Mouse (Mus musculus): ENCODE measurements at regions not wholly inside any gene's neighbourhood (a gene's known extent, or its start where the extent isn't known, plus 50 kb on each side); places are given as distances from the start of the nearest gene placed in this dataset.
"Not testable (repeated sequence)": the region's sequence is repeated elsewhere in the genome, so short reads cannot be mapped to it uniquely, and the experiment has no call there.

DNA sequence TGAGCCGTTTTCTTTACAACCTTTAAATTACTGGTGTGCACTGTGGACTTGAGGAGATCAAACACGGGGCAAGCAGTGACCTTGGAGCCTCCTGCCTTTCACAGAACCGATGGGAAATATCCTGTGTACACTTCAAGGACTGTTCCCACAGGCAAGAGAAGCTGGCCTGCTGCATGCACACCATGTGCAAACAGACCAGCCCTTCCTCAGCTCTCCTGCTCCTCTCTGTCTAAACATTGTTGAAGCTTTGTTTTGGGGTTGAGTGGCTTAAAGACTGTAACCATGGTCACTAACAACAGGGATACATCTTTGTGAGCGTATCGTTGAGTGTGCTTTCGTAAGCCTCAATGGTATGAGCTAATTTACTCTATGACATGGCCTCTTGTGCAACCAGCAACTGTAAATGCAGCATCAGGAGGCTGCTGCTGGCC is 50.2 kb upstream of the Agps start:
- DNase-seq: no peak

DNA sequence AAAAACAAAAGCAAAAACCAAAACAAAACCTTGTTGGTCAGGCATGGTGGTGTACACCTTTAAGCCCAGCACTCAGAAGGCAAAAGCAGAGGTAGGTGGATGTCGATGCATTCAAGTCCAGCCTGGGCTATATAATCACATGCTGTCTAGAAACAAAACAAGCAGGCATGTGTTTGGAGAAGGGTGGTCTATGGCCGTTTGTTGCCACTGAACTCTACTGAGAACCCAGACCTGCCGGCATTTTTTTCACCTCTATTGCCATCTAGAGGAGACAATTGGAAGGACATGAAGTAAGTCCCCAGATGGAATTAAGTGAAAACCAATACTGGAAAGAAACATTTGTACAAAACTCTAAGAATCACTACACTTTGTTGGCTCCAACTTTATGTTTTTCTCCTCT is 50.9 kb upstream of the Agps start:
- peak; percentile 19 to 37 for DNase-seq

DNA sequence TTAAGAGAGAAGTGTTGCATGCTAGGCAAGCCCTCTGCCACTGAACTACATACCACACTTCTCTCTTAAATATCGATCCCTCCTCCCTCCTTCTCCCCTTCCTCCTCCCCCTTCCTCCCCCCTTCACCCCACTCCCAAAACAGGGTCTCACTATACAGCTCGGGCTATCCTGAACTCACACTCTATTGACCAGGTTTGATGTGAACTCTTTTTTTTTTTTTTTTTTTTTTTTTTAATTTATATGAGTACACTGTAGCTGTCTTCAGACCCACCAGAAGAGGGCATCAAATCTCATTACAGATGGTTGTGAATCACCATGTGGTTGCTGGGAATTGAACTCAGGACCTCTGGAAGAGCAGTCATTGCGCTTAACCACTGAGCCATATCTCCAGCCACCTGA is 53.3 kb upstream of the Agps start:
- not testable (repeated sequence) for DNase-seq

DNA sequence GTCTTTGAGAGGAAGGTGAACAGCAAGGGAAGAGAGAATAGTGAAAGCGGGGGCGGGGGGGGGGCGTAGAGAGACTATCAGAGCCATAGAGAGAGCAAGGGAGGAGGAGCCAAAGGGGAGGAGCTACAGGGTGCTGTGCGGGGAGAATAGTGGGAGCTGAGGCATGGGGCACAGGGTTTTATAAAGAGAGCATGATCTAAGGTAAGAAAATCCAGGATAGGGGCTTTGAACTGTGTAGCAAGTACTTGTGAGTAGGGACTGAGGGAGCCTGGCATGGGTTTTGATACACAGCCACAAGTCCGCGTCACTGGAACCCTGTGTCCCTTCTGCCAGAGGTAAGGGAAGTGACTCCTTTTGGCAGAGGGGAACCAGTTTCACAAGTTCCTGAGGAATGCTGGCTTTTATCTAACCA is 54.9 kb upstream of the Agps start:
- peak in 1 of 2 experiments; percentile 12 for DNase-seq

DNA sequence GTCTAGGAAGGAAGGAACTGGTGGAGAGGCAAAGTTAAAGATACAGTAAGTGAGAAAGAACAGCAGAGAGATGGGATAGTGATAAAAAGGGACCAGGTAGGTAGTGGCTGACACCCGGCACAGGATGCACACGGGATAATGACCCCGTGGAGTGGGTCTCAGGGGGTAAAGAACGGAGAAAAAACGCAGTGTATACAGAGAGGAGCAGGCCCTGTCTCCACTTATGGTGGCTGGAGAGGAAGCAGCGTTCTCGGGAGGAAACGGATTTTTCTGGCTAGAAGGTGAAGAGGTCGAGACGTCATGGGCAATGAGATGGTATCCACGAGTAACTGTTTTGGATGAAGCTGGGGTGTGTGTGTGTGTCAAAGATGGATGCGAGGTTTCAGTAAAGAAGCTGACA is 55.4 kb upstream of the Agps start:
- DNase-seq: no peak

DNA sequence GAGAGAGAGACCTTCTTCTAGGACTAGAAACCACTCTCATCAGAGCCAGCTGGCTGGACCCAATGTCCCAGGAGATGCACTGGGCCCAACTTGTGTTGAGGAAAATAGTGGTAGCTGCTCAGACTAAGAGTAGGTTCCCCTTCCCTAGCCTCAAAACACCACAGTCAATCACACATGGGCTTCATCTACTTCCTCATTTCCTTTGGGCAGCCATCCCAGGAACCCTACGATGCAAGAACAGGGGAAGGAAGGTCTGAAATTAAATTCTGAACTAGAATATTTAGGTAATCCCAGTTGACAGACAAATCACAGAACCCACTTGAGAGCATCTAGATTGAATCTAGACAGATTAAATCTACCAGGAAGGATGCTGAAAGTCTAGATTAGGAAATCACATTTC is 56.8 kb upstream of the Agps start:
- DNase-seq: no peak

DNA sequence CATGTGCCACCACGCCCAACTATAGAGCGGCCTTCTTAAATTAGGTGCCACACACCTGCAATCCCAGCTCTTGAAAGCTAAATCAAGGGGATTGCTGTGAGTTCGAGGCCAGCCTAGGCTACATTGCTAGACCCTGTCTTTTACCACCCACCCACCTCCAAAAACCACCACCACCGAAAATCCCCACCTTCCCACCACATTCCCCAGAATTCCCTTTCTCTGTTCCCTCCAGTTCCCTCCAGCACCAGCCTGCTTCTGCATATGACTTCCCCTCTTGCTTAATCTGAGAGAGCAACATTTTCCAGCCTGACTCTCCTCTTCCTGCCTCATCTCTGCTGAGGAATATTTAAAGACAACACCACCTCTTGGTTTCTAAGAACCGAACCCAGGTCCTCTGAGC is 58.5 kb upstream of the Agps start:
- no peak for DNase-seq

DNA sequence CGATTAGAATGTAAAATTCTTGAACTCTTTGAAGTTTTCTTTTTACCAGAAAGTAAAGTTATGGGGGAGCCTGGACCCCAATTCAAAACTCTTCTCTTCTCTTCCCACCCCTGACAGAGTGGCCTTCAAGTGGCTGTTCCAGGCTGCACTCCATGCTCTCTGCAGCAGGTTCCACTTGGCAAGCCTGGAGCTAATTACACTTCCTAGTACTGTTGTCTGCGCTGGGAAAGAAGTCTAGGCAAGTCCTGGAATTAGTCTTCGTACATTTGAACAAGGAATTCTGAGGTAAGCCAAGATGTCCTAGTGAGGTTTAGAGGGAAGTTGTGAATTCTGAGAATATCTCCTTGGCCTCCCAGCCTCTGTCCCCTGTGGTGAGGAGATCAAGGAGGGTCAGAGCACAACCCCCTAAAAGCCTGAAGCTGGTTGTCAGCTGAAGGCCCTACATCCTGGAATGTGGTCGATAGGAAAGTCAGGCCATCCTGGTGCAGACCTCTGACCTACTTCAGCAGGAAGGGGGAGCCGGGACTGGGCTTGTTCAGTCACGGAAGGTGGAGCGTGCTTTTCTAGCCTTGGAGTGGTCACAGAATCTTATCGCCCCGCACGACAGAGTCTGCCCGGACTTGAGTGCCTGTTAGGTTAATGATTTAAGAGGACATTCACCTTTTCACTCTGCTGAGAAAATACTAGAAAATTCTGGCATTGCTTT is 59.6 kb upstream of the Agps start:
- DNase-seq: no peak

DNA sequence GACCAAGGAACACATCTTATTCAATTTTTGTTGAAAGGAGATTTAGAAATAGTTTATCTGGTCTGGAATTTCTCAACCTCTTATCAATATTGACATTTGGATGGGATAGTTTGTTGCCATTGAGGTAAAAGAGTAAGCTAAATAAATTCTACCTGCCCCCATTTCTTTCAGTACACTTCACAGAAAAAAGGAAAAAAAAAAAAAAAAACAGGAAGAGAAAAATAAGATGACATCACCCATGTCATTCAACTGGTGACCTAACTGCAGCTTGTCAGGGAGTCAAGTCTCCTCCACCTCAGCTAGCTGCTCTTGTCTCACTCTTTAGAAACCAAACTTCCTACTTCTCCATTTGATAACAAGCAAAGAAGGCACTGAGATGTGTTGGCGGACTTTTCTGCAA is 61.3 kb upstream of the Agps start:
- no peak for DNase-seq

DNA sequence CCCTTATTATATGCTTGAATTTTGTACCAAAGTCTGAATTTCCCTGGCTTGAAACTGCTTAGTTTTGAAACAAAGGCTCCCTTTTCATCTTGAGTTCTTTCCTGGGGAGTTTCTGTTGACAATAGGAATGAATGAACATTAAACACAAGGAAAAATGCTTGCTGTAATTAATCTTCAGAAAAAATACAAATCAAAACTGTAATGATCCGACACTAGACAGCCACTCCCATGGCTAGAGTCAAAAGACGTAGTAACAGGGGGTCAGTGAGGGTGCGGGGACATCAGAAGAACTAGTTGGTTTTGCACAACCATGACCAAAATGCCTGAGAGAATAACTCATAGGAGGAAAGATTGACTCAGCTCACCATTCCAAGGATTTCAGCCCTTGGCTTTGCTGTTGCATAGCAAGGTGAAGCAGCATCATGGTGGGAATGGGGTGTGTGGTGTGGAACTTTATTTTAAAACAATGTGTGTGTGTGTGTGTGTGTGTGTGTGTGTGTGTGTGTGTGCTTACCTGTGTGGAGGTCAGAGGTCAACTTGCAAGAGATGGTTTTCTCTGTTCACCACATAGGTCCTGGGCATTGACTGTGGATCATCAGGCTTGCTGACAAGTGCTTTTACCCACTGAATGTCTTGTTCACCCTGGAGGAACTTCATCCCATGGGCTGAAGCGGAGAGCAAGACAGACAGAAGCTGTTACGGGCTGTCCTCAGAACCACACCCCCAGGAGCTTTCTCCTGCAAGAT is 63.2 kb upstream of the Agps start:
- no peak for DNase-seq

DNA sequence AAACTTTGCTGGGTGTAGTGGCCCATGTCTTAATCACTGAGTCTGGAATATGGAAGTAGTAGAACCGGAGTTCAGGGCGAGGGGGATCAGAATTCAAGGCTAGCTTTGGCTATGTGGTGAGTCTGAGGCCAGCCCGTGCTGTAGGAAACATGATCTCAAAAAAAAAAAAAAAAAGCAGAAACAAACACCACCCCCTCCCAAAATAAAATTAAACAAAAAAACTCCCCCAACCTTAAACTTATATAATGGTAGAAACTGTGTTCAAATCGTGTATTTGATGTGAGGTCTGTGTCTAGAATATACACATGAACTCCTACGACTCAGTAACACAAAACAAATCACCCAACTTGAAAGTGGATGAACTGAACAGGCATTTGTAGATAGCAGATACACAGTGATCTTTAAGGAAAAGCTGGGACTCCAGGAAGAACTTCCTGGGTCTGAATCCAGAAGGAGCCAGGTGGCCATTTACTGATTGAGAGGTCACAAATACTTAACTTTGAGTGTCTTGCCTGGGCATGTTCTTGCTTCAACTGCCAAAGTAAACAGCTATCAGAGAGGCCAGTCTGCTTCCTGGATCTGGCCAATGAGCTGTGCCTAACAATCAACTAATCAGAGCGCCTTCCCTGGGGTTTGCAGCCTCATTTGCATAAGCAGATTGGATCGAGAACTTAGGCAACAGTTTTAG is 63.6 kb upstream of the Nfe2l2 start:
- no peak for DNase-seq

DNA sequence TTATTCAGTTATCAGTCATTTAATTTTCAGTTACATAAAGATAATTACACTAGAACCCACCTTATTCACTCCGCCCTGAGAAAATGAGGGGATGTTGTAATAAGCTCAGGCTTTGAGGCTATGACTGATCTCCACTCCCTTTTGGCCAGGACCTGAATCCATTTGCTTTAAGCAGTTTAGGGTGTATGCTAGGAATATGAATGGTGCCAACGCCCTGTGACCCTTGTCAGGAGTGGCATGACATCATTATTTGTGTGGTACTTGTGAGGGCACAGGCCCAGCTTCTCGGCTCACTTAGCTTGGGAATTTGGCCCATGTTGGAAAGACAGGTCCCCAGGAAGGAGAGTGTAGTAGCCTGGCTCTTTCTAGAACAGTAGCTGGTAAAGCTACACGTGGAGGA is 61.0 kb upstream of the Nfe2l2 start:
- no peak for DNase-seq

DNA sequence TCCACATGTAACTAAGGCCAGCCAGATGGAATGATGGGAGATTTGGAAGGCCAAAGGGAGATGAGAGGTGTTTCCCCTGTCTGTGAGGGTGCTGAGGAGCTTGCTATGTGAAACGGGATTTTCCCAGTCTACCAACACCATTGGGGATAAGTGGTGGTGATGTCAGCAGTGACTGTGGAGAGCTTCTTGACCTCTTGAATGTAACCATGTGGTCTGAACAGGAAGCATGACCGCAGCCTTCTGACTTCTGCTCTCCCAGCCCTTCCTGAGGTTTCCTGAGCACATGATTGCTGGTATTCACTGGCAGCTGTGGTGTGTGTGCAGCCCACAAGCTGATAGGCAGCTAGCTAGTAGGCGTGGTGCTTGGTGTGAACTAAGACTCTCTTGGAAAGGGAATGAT is 58.8 kb upstream of the Nfe2l2 start:
- DNase-seq: no peak

DNA sequence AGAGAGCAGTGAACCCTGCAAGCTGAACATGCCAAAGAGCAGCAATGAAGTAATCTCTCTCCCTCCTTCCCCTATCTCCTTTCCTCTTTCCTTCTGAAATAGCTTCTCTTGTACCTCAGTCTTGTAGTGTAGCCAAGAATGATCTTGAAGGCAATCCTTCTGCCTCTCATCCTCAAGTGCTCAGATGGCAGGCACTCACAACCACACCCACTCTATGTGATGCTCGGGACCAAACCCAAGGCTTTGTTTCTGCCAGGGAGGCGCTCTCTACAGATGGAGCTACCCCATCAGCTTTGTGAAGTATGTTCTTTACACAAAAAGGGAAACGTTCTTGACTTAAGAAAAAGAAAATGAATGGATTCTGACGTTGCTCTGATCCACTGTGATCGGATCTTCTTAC is 57.6 kb upstream of the Nfe2l2 start:
- DNase-seq: no peak

DNA sequence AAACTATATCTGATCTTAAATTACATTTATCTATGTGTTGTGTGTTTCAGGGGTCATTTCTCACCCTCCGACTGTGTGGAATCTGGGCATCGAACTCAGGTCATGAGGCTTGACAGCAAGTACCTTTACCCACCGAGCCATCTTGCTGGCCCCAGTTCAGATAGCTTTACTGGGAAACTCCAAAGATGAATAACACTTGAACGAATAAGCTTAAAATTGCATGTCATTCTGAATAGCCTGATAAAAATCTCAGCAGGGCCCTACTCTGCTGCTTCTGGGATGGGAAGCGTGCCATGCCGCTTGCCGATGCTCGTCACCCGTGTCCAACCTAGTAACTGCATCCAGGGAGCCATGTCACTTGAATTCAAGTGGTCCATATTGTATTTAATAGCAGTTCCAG is 57.2 kb upstream of the Nfe2l2 start:
- no peak for DNase-seq

DNA sequence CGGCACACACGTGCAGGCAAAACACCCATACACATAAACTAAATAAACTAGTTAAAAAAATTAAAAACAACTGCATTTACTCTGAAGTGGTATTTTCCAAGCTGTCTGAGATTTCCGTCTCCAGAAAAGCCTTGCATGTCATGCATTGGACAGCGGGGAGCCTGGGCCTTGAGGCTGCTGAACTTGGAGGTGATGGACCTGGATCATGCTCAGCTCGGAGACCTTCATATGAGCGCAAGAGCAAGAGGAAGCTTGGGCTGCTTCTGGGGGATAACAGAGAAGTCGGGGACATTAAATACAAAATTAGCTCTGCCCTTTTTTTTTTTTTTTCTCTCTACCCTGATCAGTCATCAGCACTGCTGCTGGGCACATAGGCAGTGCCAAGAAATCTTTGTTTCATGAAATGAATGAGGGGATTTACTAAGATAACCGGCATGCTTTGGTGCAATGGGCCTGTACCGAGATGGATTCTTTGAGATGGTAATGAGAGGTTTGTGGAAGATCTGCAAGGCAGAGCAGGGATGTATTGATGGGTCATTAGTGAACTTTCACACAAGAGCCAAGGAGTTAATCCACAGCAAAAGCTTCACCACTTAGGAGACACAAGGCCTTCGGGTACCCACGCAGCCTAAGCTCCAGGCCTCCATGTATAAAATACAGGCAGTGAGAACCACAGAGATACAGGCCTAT is 54.9 kb upstream of the Nfe2l2 start:
- DNase-seq: no peak

DNA sequence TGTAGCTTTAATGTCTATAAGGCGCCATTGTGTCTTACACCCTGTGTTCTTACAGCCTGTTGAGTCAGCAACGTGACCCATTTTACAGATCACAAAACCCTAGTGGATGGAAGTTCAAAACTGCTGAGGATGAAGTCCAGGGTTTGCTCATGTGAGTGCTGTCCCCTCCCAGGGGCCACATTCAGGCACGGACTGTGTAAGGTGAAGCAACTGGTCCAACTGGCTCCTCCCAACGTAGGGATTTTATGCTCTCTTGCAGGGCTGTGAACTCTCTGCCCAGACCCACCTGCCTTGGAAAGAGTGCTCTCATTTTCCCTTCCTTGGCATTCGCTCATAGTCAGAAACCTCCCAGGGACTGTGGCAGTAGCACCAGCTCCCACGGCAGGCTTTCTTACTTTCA is 53.8 kb upstream of the Nfe2l2 start:
- DNase-seq: no peak

DNA sequence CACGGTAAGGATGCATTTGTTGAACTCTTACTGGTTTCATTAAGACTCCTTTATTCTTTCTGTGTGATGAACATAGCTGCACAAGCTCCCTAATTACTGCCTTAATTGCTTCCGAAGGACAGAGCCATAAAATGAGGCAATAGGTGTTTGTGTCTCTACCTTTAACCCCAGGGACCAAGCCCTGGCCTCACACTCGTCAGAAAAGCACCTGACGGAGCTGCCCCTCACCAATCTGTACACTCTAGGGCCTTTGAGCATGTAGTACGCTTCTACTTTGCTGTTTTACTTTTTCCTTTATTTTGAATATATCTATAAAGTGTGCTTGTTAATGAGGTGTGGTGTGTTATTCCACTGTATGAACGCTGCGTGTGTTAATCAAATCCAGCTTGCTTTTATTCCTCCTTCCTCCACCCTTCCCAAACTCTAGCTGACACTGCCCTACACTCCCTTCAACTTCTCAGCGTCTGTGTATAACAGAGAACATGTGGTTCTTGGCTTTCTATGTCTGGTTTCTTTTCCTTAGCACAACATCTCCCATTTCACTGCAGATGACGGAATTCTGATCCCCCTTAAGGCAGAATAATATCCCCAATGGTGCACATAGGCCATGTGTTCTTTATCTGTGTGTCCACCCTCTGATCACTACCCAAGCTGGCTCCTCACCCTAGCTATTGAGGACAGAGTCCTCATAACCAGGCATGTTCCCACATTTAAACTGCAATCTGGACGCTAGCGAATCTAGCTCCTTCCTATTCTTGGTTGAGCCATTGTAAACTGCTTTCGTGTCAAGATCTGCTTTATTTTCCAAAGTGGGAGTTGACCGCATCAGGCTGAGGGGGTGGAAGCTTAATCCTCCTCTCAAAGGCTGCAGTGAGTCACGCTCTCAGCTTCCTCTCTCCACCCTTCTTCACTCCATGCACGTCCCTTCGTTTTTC is 52.5 kb upstream of the Nfe2l2 start:
- DNase-seq: no peak

DNA sequence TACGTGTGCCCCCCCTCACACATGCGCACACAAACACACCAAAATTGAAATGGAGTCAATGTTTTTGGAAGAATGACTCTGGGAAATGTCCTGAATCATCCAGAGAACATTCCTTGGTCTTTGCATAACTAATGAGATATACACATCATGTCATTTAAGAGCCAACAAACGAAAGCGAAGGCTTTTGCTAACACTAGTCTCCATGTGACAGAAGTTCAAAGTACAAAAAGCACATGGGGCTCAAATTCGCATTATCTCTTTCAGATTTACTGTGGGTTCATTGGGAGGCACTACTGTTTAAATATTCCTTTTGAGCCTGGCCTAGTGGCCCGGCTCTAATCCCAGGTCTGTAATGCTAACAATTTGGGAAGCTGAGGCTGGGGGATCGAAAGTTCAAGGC is 50.2 kb upstream of the Nfe2l2 start:
- DNase-seq: no peak

All from cerebellum, adult 18-20 months (tissue).